Mouse (Mus musculus): ENCODE measurements around the gene Dera.

DNA sequence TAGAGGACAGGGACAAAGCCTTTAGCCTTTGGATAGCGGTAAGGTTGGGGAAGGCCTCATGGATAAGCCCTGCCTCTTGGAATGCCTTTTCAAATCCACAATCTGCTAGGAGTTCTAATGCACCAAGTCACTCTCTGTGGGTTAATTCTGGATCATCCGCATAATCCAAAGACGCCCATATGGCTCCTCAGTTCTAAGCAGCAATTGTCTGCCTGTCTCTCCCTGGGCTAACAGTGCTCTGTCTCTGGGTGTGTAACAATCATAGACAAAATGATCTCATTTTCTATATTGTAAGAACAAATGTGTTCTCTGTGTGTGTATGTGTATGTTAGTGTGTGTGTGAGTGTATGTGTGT is 41.1 kb upstream of the Dera start:
- TF ChIP-seq CHD2 (IDR thresholded peaks at IDR 0.05; ENCODE audit: low read depth, low read length) (no peak), HCFC1 (IDR thresholded peaks at IDR 0.05; ENCODE audit: borderline replicate concordance, insufficient read depth, low read length) (no peak), ZC3H11A (IDR thresholded peaks at IDR 0.05; ENCODE audit: borderline replicate concordance, low read depth, low read length) (no peak), ZNF384 (IDR thresholded peaks at IDR 0.05; ENCODE audit: low read depth, low read length) (no peak)
